Mouse (Mus musculus): Measurements from ENCODE around the gene Tmem115. TPM values are rescaled to one million over a fixed set of nuclear protein-coding genes. Genes with fewer than 3 reads are reported as not detected.
"Not testable (repeated sequence)": the region's sequence is repeated elsewhere in the genome, so short reads cannot be mapped to it uniquely, and the experiment has no call there.

The Tmem115 gene
- total RNA-seq, 4 experiments from 2014 or later: 36.2 to 37.2 (median 36.9) TPM

DNA sequence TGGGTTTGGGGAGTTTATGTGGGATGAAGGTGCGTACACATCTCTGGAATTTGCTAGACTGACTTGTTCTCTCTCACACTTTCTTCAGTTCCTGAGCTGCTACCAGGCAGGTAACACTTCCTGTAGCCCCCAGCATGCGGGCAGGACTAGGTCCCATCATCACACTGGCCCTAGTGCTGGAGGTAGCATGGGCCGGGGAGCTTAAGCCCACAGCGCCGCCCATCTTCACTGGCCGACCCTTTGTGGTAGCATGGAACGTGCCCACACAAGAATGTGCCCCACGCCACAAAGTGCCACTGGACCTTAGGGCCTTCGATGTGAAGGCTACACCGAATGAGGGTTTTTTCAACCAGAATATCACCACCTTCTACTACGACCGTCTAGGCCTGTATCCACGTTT, 36.3 kb downstream of the Tmem115 start:
- DNase-seq (ENCODE audit: low spot score in 2 of 2): no peak

DNA sequence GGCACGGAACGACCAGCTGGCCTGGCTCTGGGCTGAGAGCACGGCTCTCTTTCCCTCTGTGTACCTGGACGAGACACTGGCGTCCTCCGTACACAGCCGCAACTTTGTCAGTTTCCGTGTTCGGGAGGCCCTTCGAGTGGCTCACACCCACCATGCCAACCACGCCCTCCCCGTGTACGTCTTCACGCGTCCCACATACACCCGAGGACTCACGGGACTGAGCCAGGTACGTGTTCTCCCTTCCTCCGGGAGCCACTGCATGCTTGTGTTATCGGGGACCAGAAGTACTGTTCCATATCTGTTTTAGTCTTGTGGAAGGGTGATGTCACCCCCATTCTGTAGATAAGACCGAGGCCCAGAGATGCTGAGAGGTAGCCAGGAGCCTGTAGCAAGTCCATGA, 37.1 kb downstream of the Tmem115 start:
- DNase-seq (ENCODE audit: low spot score in 2 of 2): no peak

DNA sequence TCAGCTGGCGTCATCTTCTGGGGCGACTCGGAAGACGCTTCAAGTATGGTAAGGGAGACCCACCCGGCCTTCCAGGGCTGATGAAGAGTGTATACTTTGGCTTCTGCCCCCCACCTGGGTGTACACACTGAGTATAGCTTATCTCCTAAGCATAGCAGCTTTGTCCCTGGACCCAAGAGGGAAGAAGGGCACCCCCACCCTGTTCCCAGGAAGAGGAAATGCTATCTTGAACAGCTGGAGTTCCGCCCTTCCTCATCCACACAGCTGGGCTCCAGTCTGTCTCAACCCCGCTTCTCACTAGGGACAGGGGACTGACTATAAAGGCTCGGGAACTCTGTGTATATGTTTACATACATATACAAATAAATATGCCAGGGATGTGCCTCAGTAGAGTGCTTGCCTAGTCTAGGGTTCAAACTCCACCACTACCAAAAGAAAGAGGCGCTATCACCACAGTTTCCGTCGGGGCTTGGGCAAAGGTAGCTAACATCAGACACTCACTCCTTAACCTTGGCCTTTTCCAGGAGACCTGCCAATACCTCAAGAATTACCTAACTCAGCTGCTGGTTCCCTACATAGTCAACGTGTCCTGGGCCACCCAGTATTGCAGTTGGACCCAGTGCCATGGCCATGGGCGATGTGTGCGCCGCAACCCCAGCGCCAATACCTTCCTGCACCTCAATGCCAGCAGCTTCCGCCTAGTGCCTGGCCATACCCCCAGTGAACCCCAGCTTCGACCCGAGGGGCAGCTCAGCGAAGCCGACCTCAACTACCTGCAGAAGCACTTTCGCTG, 38.0 kb downstream of the Tmem115 start:
- DNase-seq (ENCODE audit: low spot score in 2 of 2): no peak

DNA sequence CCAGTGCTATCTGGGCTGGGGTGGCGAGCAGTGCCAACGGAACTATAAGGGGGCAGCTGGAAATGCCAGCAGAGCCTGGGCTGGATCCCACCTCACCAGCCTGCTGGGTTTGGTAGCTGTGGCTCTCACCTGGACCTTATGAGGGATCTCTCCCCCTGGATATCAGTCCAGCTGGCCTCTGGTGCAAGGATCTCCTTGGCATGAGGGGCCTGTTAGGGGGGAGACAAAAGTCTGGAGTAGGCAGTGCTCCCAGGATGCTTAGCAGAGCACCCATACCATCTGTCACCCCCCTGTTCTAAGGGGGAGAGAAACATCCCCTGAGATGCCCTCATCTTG, 38.5 kb downstream of the Tmem115 start:
- no peak for DNase-seq (ENCODE audit: low spot score in 2 of 2)

DNA sequence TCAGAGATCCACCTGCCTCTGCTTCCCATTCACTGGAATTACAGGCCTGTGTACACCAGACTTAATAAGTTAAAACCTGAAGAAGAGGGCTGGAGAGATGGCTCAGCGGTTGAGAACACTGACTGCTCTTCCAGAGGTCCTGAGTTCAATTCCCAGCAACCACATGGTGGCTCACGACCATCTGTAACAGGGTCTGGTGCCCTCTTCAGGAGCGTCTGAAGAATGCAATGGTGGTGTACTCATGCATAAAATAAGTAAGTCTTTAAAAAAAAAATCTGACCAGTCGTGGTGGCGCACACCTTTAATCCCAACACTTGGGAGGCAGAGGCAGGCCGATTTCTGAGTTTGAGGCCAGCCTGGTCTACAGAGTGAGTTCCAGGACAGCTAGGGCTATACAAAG, 40.0 kb downstream of the Tmem115 start:
- DNase-seq (ENCODE audit: low spot score in 2 of 2): not testable (repeated sequence)

DNA sequence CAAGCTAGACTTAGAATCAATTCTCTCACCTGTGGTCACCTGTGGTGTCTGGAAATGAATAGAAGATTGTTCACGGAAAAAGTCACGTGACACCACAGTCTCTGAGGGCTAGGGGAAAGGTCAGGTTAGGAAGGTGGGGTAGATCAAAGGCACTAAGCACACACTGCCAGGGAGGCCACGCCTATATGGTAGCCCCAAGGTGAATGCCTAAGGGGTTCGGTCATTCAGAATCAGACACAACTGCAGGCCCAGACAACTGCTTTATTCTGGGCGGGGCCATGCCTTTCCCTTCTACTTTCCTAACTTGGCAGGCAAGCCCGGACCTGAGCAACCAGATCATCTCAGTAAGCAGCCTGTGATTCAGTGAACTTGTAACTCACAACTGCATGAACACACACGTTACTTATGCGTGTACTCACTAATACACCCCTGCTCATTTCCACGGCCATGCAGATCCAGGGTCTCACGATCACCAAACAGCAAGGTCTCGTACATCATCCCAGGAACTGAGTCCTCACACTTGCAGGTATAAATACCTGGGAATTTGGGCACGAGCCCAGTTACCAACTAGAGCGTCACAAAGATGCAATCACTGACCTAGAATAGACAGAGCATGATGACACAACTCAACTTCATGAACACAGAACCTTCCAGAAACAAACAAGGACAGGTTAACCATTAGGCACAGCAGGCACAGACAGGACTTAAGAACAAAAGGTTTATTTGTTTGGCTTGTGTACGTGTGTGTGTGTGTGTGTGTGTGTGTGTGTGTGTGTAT, 42.0 kb downstream of the Tmem115 start:
- DNase-seq (ENCODE audit: low spot score in 2 of 2): no peak

DNA sequence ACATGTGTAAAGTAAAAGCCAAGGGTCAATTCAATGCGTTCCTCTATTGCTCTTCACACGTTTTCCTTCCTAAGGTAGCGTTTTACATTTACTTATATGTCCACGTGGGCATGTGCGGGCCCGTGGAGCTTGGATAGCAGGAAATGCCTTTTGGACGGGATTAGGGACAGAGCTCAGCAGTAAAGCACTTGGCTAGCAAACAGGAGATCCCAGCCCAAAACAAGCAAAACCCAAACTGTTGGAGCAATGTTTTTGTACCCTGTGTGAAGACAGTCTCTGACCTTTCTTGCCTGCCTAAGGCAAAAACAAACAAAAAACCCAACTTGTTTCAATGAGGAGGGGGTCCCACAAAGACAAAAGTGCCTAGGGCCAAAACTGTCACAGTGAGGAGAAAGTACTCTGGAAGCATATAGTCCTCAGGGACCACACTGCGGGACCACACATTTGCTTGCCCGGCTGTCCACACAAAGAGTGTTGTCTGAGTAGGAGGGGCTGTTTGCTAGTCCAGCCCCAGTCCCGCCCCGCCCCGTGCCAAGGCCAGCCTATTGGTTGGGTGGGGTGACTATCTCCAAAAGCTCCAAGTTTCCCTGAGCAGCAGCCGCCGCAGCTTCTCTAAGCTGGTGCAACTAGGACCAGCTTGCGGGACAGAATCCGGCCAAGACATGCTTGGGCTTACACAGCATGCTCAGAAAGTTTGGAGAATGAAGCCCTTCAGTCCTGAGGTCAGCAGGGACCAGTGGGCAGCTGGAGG, 42.8 kb downstream of the Tmem115 start, which contains the start of gene Hyal1:
TSS of gene Hyal1 (plus strand) at position 571 of the 751 bp plus-strand sequence.
- no peak for DNase-seq (ENCODE audit: low spot score in 2 of 2)

DNA sequence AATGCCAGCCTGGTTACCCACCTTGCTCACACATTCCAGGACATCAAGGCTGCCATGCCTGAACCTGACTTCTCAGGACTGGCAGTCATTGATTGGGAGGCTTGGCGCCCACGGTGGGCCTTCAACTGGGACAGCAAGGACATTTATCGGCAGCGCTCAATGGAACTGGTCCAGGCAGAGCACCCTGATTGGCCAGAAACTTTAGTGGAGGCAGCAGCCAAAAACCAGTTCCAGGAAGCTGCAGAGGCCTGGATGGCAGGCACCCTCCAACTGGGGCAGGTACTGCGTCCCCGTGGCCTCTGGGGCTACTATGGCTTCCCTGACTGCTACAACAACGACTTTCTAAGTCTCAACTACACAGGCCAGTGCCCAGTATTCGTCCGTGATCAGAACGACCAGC, 44.1 kb downstream of the Tmem115 start:
- no peak for DNase-seq (ENCODE audit: low spot score in 2 of 2)

DNA sequence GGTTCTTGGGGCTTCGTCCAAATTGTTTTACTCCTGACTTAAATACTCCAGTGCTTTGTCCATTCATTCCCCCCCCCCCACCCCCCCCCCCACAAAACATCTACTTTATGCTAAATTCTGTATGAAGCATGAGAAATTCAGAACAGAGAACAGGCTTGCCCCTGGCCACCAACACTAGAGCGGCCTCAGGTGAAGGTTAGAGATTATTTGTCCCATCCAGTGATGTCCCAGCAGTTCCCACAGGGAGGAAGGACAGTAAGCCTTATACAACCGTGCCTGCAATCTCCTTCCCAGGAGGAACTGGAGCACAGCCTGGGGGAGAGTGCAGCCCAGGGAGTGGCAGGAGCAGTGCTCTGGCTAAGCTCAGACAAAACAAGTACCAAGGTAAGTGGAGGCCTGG, 44.8 kb downstream of the Tmem115 start, which contains the start of gene Naa80:
TSS of gene Naa80 (plus strand) at position 301 of the 400 bp plus-strand sequence.
- no peak for DNase-seq (ENCODE audit: low spot score in 2 of 2)

DNA sequence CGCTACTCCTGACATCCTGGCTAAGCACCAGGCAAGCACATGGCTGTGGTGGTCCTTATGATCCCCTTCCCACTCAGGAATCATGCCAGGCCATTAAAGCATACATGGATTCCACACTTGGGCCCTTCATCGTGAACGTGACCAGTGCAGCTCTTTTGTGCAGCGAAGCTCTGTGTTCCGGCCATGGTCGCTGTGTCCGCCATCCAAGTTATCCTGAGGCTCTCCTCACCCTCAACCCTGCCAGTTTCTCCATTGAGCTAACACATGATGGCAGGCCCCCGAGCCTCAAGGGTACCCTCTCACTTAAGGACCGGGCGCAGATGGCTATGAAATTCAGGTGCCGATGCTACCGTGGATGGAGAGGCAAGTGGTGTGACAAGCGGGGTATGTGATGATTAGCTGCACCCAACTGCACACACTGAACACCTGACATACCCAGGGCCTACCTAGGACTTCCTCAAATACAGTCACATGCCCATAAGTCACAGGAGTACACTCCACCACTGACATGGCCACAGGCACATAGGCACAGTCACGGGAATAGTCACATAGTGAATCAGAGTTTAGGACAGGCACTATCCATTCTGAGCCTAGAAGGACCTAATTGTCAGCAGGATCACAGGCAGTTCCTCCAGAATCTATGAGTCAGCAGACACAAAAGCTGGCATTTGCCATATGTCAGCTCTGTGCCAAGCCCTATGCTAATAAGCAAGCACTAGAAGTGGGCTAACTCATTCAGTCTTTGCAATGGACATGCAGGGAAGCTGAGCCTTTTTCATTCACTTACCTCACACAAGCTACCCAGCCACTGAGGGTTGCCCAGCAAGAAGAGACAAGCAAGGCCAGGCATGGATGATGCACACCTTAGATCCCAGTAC, 45.5 kb downstream of the Tmem115 start:
- DNase-seq (ENCODE audit: low spot score in 2 of 2): no peak

DNA sequence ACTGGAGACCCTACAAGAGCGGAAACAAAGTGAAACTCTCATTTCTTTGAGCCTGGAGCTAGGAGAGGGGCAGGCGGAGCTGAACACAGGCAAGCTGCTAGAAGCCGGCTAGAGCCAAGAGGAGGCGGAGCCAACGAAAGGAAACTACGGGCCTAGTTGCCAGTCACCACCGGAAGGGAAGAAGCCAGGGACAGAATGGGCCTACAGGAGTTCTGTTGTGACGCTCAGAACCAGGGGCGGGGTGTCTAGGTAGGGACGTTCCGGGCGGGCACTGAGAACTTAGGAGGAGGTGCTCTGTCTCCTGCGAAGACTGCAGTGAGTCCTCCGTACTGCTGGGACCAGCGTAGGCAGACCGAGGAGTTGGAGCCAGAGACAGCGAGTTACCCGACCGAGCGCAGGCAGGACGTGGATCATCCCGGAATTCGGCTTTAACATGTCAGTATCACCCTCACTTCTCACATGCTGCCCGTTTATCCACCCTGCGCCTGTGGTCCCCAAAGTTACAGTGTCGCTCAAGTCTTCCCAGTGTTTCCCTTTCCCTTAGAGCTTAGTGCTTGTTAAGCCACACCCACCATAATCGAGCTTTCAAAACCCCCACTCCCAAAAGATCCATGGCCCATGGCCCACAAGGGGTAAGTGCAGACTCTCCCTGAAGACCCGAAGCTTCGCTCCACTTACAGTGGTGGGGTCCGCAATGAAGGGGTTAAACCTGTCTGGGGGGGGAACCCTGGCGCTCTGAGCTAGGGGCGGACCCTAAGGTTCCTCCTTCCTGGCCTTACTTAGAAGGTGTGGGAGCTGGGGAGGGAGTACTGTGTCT, 47.0 kb downstream of the Tmem115 start, which contains the start of gene Hyal3:
TSS of gene Hyal3 (plus strand) at position 318 of the 817 bp plus-strand sequence.
- DNase-seq (ENCODE audit: low spot score in 2 of 2): peak; percentile 70 to 88

DNA sequence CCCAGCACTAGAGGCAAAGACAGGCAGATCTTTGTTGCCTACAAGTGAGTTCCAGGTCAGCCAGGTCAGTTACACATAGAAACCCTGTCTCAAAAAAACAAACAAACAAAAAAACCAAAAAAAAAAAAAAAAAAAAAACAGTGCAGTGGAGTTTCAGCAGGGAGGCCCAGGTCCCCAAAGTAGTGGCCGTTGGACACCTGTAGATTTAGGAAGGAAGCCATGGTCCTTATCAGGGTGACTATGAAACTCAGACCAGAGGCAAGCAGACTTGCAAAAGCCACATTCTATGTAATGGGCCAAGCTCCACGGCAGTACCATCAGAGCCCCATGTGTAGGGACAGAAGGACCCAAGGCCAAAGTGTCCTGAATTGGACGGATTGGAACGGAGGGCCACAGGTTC, 47.8 kb downstream of the Tmem115 start:
- no peak for DNase-seq (ENCODE audit: low spot score in 2 of 2)

DNA sequence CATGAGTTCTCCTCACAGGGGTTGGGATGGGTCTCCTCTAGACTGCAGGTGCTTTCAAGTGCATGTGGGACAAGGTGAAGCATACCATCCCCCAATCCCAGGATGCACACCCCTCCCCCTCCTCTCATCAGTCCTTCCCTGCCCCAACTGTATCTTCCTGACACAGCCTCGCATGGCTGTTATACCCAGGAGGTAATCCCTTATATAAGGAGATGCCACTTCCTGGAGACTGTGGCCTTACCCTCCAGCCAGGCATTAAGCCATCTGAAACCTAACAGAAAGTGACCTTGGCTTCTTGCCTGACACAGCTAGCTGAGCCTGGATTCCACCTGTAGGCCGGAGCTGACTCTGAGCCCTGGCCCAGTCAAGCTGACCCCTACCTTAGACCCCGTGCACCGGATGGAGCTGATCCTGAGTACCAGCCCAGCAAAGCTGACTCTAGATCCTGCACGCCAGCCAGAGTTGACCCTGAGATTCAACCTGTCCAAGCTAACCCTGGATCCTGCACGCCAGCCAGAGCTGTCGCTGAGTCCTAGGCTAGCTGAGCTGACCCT, 48.8 kb downstream of the Tmem115 start:
- DNase-seq (ENCODE audit: low spot score in 2 of 2): no peak

DNA sequence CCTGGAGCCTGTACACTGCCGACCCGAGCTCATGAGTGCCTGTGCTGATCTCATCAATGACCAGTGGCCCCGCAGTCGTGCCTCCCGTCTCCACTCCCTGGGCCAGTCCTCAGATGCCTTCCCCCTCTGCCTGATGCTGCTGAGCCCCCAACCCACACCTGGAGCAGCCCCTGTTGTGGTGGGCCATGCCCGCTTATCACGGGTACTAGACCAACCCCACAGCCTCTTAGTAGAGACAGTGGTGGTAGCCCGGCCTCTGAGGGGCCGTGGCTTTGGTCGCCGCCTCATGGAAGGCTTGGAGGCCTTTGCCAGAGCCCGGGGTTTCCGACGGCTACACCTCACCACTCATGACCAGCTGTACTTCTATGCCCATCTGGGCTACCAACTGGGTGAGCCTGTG, 49.4 kb downstream of the Tmem115 start:
- no peak for DNase-seq (ENCODE audit: low spot score in 2 of 2)

DNA sequence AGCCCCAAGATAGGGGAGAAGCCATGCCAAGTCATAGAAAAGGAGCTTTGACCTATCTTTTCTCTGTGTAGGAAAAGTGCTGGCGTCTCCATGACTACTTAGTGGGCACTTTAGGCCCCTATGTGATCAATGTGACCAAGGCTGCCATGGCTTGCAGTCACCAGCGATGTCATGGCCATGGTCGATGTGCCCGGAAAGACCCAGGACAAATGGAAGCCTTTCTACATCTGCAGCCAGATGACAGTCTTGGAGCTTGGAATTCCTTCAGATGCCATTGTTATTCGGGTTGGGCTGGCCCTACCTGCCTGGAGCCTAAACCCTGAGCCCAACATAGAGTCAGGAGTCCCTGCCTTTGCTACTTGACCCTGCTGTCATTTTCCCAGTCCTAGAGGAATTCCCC, 52.8 kb downstream of the Tmem115 start:
- DNase-seq (ENCODE audit: low spot score in 2 of 2): no peak

DNA sequence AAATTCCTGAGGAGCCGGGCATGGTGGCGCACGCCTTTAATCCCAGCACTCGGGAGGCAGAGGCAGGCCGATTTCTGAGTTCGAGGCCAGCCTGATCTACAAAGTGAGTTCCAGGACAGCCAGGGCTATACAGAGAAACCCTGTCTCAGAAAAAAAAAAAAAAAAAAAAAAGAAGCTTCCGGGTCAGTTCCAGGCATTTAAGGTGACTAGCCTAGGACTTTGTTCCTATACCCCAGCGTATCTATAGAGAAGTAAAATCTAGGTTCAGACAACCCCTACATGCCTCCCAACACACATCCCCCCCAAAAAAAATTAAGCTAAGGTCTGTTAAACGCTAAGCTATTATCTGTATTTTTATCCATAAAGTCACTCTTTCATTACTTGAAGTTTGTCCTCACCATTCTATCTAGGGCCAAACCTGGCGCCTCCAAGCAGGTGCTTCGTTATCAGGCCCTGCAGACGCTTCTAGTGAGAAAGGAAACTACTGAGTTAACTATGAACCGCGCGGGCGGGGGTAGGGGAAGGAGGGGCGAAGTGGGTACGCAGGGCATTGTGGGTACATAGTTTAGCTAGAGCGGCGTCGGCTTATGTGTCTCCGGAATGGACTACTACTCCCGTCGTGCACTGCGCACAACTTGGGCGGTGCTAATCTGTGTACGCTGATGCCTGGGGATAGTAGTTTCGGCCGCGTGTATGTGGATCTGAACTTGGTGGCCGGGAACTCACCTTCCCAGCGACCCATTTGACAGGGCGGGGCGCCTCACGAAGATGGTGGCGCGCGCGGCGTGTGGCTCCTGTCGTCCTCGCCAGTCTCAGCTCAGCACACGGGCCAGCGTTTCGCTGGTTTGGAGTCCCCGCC, 53.5 kb downstream of the Tmem115 start, which contains the start of gene Ifrd2:
TSS of gene Ifrd2 (plus strand) at position 669 of the 859 bp plus-strand sequence.
- DNase-seq (ENCODE audit: low spot score in 2 of 2): peak; percentile 91 to 99

DNA sequence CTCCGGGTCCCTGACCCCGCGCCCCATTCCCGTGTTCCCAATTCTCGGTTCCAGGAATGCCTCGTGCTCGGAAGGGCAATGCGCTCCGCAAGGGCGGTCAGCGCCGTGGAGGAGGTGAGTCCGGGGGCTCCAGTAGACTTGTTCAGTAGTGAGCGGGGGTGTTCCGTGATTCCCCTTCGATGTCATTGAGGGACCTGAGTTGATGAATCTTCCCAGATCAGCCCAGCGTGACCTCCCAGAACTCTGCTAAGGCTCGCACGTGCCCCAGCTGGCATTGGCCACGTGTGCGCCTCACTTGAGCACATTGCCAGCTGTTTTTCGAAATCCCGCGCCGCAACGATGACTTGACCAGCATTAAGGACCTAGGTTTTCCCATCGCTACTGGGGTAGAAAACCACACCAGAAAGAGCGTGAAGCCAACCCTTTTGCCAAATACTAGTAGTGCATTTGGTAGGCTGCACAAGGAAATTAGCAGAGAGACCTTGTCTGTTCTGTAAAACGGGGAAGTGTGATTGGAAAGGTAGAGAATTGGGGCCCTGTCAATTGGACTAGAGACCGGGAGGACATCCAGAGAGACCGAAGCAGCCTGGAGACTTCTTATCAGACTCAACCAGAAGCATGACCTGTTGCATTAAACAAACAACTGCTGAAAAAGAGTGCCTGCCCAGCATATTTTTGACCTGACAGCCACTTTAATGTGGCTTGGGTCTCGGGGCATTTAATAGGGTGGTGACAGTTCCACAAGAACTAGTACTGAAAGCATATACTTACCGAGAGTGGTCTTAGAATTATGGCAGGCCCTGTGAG, 54.3 kb downstream of the Tmem115 start:
- no peak for DNase-seq (ENCODE audit: low spot score in 2 of 2)

Data from left cerebral cortex, adult 8-10 months (tissue).